ENCODE assay signal across 22 mouse cellular contexts in genomic region chr5:76064686-76065085, GRCm38 (mm10).
A peak's percentile ranks its signal among the peaks of the same experiment; 100 is the strongest.
DNase-seq lines count a peak whose midpoint lies in the region; ATAC-seq and TF ChIP-seq lines count a peak whose summit lies in the region.
"Had no signal": no experiment of that assay in that cellular context is flagged by ENCODE, and none has a peak within 500 bp of the region (broad histone marks: within the 10 kb centered on the region; RNA-seq: fewer than 3 reads in every experiment).

No protein-coding gene starts in this region.

- no peak overlapping the region for H3K4me2 ChIP-seq in lung, embryonic 14.5 days
- H3K4me2 ChIP-seq: forebrain, embryonic 13.5 days; hindbrain, embryonic 13.5 days had no signal

- DNase-seq in gastrocnemius, postnatal 14 days, result peak; percentile 14
- DNase-seq in gastrocnemius, postnatal 25 days, result no peak
- peak; percentile 51 to 55 for DNase-seq in heart, postnatal 10 days
- DNase-seq in heart, adult 2 months, result no peak
- peak; percentile 48 for DNase-seq in lung, embryonic 14.5 days
- no peak for DNase-seq in lung, postnatal 25 days (ENCODE audit: low spot score)
- peak; percentile 16 for DNase-seq in urinary bladder, postnatal 14 days (ENCODE audit: low spot score)
- DNase-seq in urinary bladder, adult 2 months (ENCODE audit: low spot score), result no peak
- DNase-seq: adrenal gland, adult 8-10 months; adrenal gland, postnatal 36 days; B cell, adult 2 months; cerebellum, adult 2 months; cerebellum, postnatal 10 days; forebrain, postnatal 0 days; gastrocnemius, postnatal 36 days; heart, adult 18-20 months had no signal

- no peak for TF ChIP-seq EP300 in heart, adult 2 months (IDR thresholded peaks at IDR 0.05; ENCODE audit: insufficient read depth, low read depth, low read length)

- intact Hi-C loops in gastrocnemius, postnatal 14 days (cut with DNase I; ENCODE audit: low total_unique reads), result no loop called here
- intact Hi-C loops in heart, postnatal 10 days (cut with DNase I), result no loop called here
- intact Hi-C loops in heart, adult 2 months (cut with DNase I), result no loop called here

- 62% methylated on average over 5 of the region's 5 CpGs for WGBS in heart, adult 2 months
- 27% methylated on average over 5 of the region's 5 CpGs for WGBS in lung, embryonic 14.5 days

- no peaks in the 10 kb centered on the region for H3K27me3 ChIP-seq in heart, adult 2 months (ENCODE audit: control insufficient read depth, insufficient read depth, low read length)
- H3K27me3 ChIP-seq in lung, embryonic 14.5 days (ENCODE audit: insufficient read depth, low read length), result no peaks in the 10 kb centered on the region
- H3K27me3 ChIP-seq: forebrain, embryonic 13.5 days had no signal

- H3K9me3 ChIP-seq in lung, embryonic 14.5 days (ENCODE audit: low read depth, low read length), result no peaks in the 10 kb centered on the region
- H3K9me3 ChIP-seq: embryonic facial prominence, embryonic 10.5 days; forebrain, embryonic 13.5 days; G1E; hindbrain, embryonic 13.5 days had no signal

- H3K4me1 ChIP-seq in heart, adult 2 months (ENCODE audit: control insufficient read depth, insufficient read depth, low read length), result peaks cover 1% of the 10 kb centered on the region
- no peaks in the 10 kb centered on the region for H3K4me1 ChIP-seq in lung, embryonic 14.5 days (ENCODE audit: insufficient read depth)
- H3K4me1 ChIP-seq: forebrain, embryonic 13.5 days; hindbrain, embryonic 13.5 days had no signal

- no peak for TF ChIP-seq POLR2A in heart, adult 2 months (IDR thresholded peaks at IDR 0.05; ENCODE audit: insufficient read depth, low read depth, low read length)

- no peak overlapping the region for H3K4me3 ChIP-seq in heart, adult 2 months
- no peak overlapping the region for H3K4me3 ChIP-seq in lung, embryonic 14.5 days (ENCODE audit: low read depth, low read length)
- H3K4me3 ChIP-seq: embryonic facial prominence, embryonic 10.5 days; forebrain, embryonic 13.5 days; hindbrain, embryonic 13.5 days had no signal

- H3K79me2 ChIP-seq in heart, adult 2 months (replicated peaks; ENCODE audit: control insufficient read depth, insufficient read depth, low read length), result no peaks in the 10 kb centered on the region

- no peak overlapping the region for H3K9ac ChIP-seq in heart, adult 2 months (ENCODE audit: low read depth, low read length)
- no peak overlapping the region for H3K9ac ChIP-seq in lung, embryonic 14.5 days
- H3K9ac ChIP-seq: forebrain, embryonic 13.5 days; forebrain, postnatal 0 days; hindbrain, embryonic 13.5 days had no signal

- ATAC-seq in lung, embryonic 14.5 days (ENCODE audit: insufficient read depth), result no peak
- ATAC-seq: CD4-positive, CD25-positive, alpha-beta regulatory T cell, adult 4 months; forebrain, embryonic 13.5 days; forebrain, postnatal 0 days; hindbrain, postnatal 0 days had no signal

- H3K36me3 ChIP-seq in heart, adult 2 months (ENCODE audit: control insufficient read depth, insufficient read depth, low read length), result no peaks in the 10 kb centered on the region
- H3K36me3 ChIP-seq in lung, embryonic 14.5 days (ENCODE audit: insufficient read depth), result no peaks in the 10 kb centered on the region
- H3K36me3 ChIP-seq: embryonic facial prominence, embryonic 10.5 days; G1E; hindbrain, embryonic 13.5 days had no signal

- TF ChIP-seq CTCF in heart, adult 2 months (IDR thresholded peaks at IDR 0.05), result no peak
- TF ChIP-seq CTCF in lung, embryonic 14.5 days (IDR thresholded peaks at IDR 0.05; ENCODE audit: low read depth), result no peak

- H3K27ac ChIP-seq in heart, adult 2 months, result no peak overlapping the region
- no peak overlapping the region for H3K27ac ChIP-seq in lung, embryonic 14.5 days (ENCODE audit: low read depth)
- H3K27ac ChIP-seq: embryonic facial prominence, embryonic 10.5 days; forebrain, embryonic 13.5 days; hindbrain, embryonic 13.5 days; hindbrain, postnatal 0 days had no signal

Comparison
In these comparisons a context has a peak if more than half of its experiments do, and no peak if none do; other contexts are left out.
1. DNase-seq: peak in gastrocnemius, postnatal 14 days (single experiment), heart, postnatal 10 days (2 of 2), lung, embryonic 14.5 days (single experiment) and urinary bladder, postnatal 14 days (single experiment); none in gastrocnemius, postnatal 25 days (single experiment), heart, adult 2 months (0 of 2), lung, postnatal 25 days (single experiment) and urinary bladder, adult 2 months (single experiment).